In the genomic region with DNA sequence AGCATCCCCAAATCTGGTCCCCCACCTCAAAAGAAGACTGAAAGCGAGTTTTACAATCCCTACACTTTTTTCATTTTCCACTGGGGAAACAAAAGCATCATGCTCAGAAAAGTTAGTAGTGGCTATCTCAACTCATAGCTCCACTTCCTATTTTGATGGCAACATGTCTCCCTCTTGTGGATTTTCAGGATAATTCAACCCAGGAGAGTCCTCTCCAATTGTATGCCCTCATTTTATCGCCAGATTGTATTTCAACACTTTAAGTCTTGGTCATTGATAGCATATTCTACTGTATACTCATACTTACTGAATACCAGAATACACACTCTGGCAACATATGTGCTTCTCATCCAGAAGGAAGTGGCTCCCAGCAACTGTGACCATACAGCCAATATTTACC, we compare ENCODE assay signal across 10 mouse cellular contexts.
DNase-seq lines count a peak whose midpoint lies in the region; ATAC-seq and TF ChIP-seq lines count a peak whose summit lies in the region.
"Had no signal": no experiment of that assay in that cellular context is flagged by ENCODE, and none has a peak within 500 bp of the region (broad histone marks: within the 10 kb centered on the region; RNA-seq: fewer than 3 reads in every experiment).

No protein-coding gene starts in this region.

- no peak for ATAC-seq in kidney, postnatal 0 days (replicated peaks; ENCODE audit: low FRiP score, low read depth)
- ATAC-seq in embryonic facial prominence, embryonic 14.5 days (ENCODE audit: low read depth): no peak
- ATAC-seq in CD4-positive, CD25-positive, alpha-beta regulatory T cell, adult 4 months: no peak
- ATAC-seq: inflammation-experienced regulatory T-cells, adult 6 months had no signal

- H3K27me3 ChIP-seq in kidney, postnatal 0 days (ENCODE audit: insufficient read depth, low read length): no peaks in the 10 kb centered on the region
- no peaks in the 10 kb centered on the region for H3K27me3 ChIP-seq in ES-Bruce4 (ENCODE audit: control insufficient read depth, insufficient read depth, low read length, poor library complexity, severe bottlenecking)
- no peaks in the 10 kb centered on the region for H3K27me3 ChIP-seq in embryonic facial prominence, embryonic 14.5 days (replicated peaks; ENCODE audit: control insufficient read depth, insufficient read depth, low read length)

- no peaks in the 10 kb centered on the region for H3K9me3 ChIP-seq in kidney, postnatal 0 days (replicated peaks; ENCODE audit: low read length)
- no peaks in the 10 kb centered on the region for H3K9me3 ChIP-seq in ES-Bruce4 (replicated peaks; ENCODE audit: control insufficient read depth, insufficient read depth, low read length, poor library complexity, severe bottlenecking)
- H3K9me3 ChIP-seq in embryonic facial prominence, embryonic 14.5 days (ENCODE audit: control insufficient read depth, low read length): no peaks in the 10 kb centered on the region

- no peak overlapping the region for H3K4me3 ChIP-seq in kidney, postnatal 0 days (replicated peaks; ENCODE audit: low read depth, low read length)
- H3K4me3 ChIP-seq in ES-Bruce4 (ENCODE audit: low read depth, low read length): no peak overlapping the region
- H3K4me3 ChIP-seq in embryonic facial prominence, embryonic 14.5 days (ENCODE audit: low read depth, low read length): no peak overlapping the region

- peak; percentile 78 for TF ChIP-seq CTCF in kidney, postnatal 0 days (IDR thresholded peaks at IDR 0.05; ENCODE audit: low read depth)
- TF ChIP-seq CTCF in ES-Bruce4 (IDR thresholded peaks at IDR 0.05; ENCODE audit: low read depth, low read length): peak; percentile 1

- H3K9ac ChIP-seq in kidney, postnatal 0 days (ENCODE audit: low read depth, low read length): no peak overlapping the region
- H3K9ac ChIP-seq in ES-Bruce4 (ENCODE audit: low read depth, poor library complexity, severe bottlenecking): no peak overlapping the region
- H3K9ac ChIP-seq in embryonic facial prominence, embryonic 14.5 days (ENCODE audit: low read depth, low read length): no peak overlapping the region

- DNase-seq in kidney, postnatal 0 days (ENCODE audit: low spot score): peak; percentile 76
- no peak for DNase-seq in kidney, postnatal 25 days
- DNase-seq in 416B (ENCODE audit: low read depth): peak; percentile 45
- peak; percentile 39 for DNase-seq in embryonic facial prominence, embryonic 14.5 days (ENCODE audit: low spot score)
- DNase-seq in spleen, postnatal 36 days (ENCODE audit: low spot score in 2 of 2): no peak
- no peak for DNase-seq in urinary bladder, postnatal 36 days (ENCODE audit: low spot score in 2 of 2)
- DNase-seq: lung, postnatal 14 days had no signal

- no peaks in the 10 kb centered on the region for H3K4me1 ChIP-seq in kidney, postnatal 0 days (replicated peaks; ENCODE audit: insufficient read depth, low read length)
- no peaks in the 10 kb centered on the region for H3K4me1 ChIP-seq in ES-Bruce4 (ENCODE audit: control insufficient read depth, insufficient read depth, low read length)
- H3K4me1 ChIP-seq in embryonic facial prominence, embryonic 14.5 days (ENCODE audit: control insufficient read depth, insufficient read depth, low read length): no peaks in the 10 kb centered on the region

- no peak for TF ChIP-seq POLR2A in ES-Bruce4 (IDR thresholded peaks at IDR 0.05; ENCODE audit: insufficient read depth, low read length)

- no peak overlapping the region for H3K4me2 ChIP-seq in kidney, postnatal 0 days (ENCODE audit: low read length)
- H3K4me2 ChIP-seq in embryonic facial prominence, embryonic 14.5 days (ENCODE audit: low read depth, low read length): no peak overlapping the region

- H3K27ac ChIP-seq in kidney, postnatal 0 days: no peak overlapping the region
- no peak overlapping the region for H3K27ac ChIP-seq in ES-Bruce4 (ENCODE audit: insufficient read depth, low read length)
- no peak overlapping the region for H3K27ac ChIP-seq in embryonic facial prominence, embryonic 14.5 days (replicated peaks; ENCODE audit: low read depth, low read length)

- TF ChIP-seq EP300 in ES-Bruce4 (IDR thresholded peaks at IDR 0.05; ENCODE audit: insufficient read depth, low read depth, low read length): no peak

- 38% methylated on average over 2 of the region's 2 CpGs for WGBS in kidney, postnatal 0 days
- 45% methylated on average over 2 of the region's 2 CpGs for WGBS in embryonic facial prominence, embryonic 14.5 days

- no peaks in the 10 kb centered on the region for H3K36me3 ChIP-seq in kidney, postnatal 0 days (ENCODE audit: insufficient read depth, low read length)
- H3K36me3 ChIP-seq in ES-Bruce4 (ENCODE audit: control insufficient read depth, insufficient read depth, low read length, poor library complexity, severe bottlenecking): no peaks in the 10 kb centered on the region
- no peaks in the 10 kb centered on the region for H3K36me3 ChIP-seq in embryonic facial prominence, embryonic 14.5 days (ENCODE audit: control insufficient read depth, insufficient read depth, low read length)

Comparison
In these comparisons a context has a peak if more than half of its experiments do, and no peak if none do; other contexts are left out.
1. DNase-seq: peak in kidney, postnatal 0 days (single experiment), 416B (single experiment) and embryonic facial prominence, embryonic 14.5 days (single experiment); none in kidney, postnatal 25 days (0 of 2), spleen, postnatal 36 days (0 of 2) and urinary bladder, postnatal 36 days (0 of 2).